Mouse (Mus musculus) MEL (cell line): ENCODE data around the gene Vmn2r81. TPM values are rescaled to one million over a fixed set of nuclear protein-coding genes. Genes with fewer than 3 reads are reported as not detected.
"Not testable (repeated sequence)": the region's sequence is repeated elsewhere in the genome, so short reads cannot be mapped to it uniquely, and the experiment has no call there.

Source experiments
- DNase-seq: peaks from one replicate; pipeline ENCODE4 v3.0.0; 2011; ENCODE audit warnings: low read depth, low spot score
- H3K27ac ChIP-seq: 2 replicates; pipeline ENCODE4 v1.5.1; 2012; ENCODE audit warnings: low read depth, mild to moderate bottlenecking, control low read depth, low read length, moderate library complexity; ENCODE audit not compliant: control insufficient read depth
- H3K27me3 ChIP-seq, 2 experiments: fragments of 150-350 bp in 1 of 2; sonication (generic) in 1 of 2; 2 replicates each; pipeline ENCODE4 v1.6.1; 2012; ENCODE audit warnings: low read length in 2 of 2, mild to moderate bottlenecking in 2 of 2, improper control_type of control experiment in 1 of 2, moderate library complexity in 1 of 2; ENCODE audit not compliant: insufficient read depth in 2 of 2, control insufficient read depth in 1 of 2
- H3K36me3 ChIP-seq, 2 experiments: 2 replicates each; pipeline ENCODE4 v1.6.1; 2012 to 2014; ENCODE audit warnings: low read length in 2 of 2, improper control_type of control experiment in 1 of 2, inconsistent platforms in 1 of 2, mild to moderate bottlenecking in 1 of 2; ENCODE audit not compliant: insufficient read depth in 2 of 2, control insufficient read depth in 1 of 2
- H3K4me1 ChIP-seq, 2 experiments: fragments of 150-350 bp in 1 of 2; sonication (generic) in 1 of 2; 2 replicates each; pipeline ENCODE4 v1.6.1; 2012; ENCODE audit warnings: low read length in 2 of 2, improper control_type of control experiment in 1 of 2, mild to moderate bottlenecking in 1 of 2; ENCODE audit not compliant: insufficient read depth in 2 of 2, control insufficient read depth in 1 of 2
- H3K4me3 ChIP-seq, 2 experiments: fragments of 150-350 bp in 1 of 2; sonication (generic) in 1 of 2; 2 replicates each; pipeline ENCODE4 v1.5.1; 2012; ENCODE audit warnings: low read depth in 2 of 2, low read length in 2 of 2, mild to moderate bottlenecking in 2 of 2, moderate library complexity in 2 of 2, control low read depth in 1 of 2, improper control_type of control experiment in 1 of 2; ENCODE audit not compliant: control insufficient read depth in 1 of 2, insufficient read depth in 1 of 2
- H3K79me2 ChIP-seq: 2 replicates; pipeline ENCODE4 v1.6.1; 2012; ENCODE audit warnings: mild to moderate bottlenecking, low read length, moderate library complexity; ENCODE audit not compliant: control insufficient read depth, poor library complexity, insufficient read depth
- H3K9ac ChIP-seq: 2 replicates; pipeline ENCODE4 v1.6.1; 2012; ENCODE audit warnings: low read depth, mild to moderate bottlenecking, control low read depth, low read length, moderate library complexity; ENCODE audit not compliant: control insufficient read depth, poor library complexity, severe bottlenecking
- H3K9me3 ChIP-seq: fragments of 150-350 bp; sonication (generic); replicated peaks from 2 replicates; pipeline ENCODE4 v1.6.1; 2012; ENCODE audit warnings: mild to moderate bottlenecking, low read length, improper control_type of control experiment, moderate library complexity; ENCODE audit not compliant: insufficient read depth
- BHLHE40 ChIP-seq: IDR thresholded peaks from 2 replicates; pipeline ENCODE4 v1.6.1; 2012; ENCODE audit warnings: low read depth, mild to moderate bottlenecking, inconsistent platforms, low read length, improper control_type of control experiment, borderline replicate concordance
- CHD2 ChIP-seq: IDR thresholded peaks from 2 replicates; pipeline ENCODE4 v1.6.1; 2011; ENCODE audit warnings: low read length, improper control_type of control experiment
- CTCF ChIP-seq, 3 experiments: IDR thresholded peaks in 2 of 3; conservative IDR thresholded peaks in 1 of 3; 2 replicates each; pipeline ENCODE4 v1.5.1; 2011 to 2012; ENCODE audit warnings: low read length in 3 of 3, low read depth in 2 of 3, mild to moderate bottlenecking in 2 of 3, improper control_type of control experiment in 1 of 3, inconsistent platforms in 1 of 3, mixed read lengths in 1 of 3, moderate library complexity in 1 of 3; ENCODE audit not compliant: control insufficient read depth in 1 of 3, insufficient read depth in 1 of 3, poor library complexity in 1 of 3, severe bottlenecking in 1 of 3
- ELF1 ChIP-seq: IDR thresholded peaks from 2 replicates; pipeline ENCODE4 v1.6.1; 2014; ENCODE audit warnings: low read depth, mild to moderate bottlenecking, inconsistent platforms, low read length, improper control_type of control experiment, moderate library complexity
- HCFC1 ChIP-seq: IDR thresholded peaks from 2 replicates; pipeline ENCODE4 v1.6.1; 2012; ENCODE audit warnings: low read depth, mild to moderate bottlenecking, inconsistent platforms, low read length, improper control_type of control experiment, moderate library complexity
- KAT2A ChIP-seq: conservative IDR thresholded peaks from 2 replicates; pipeline ENCODE4 v1.6.1; 2012; ENCODE audit warnings: low read depth, low read length, improper control_type of control experiment, inconsistent platforms
- MAX ChIP-seq: IDR thresholded peaks from 2 replicates; pipeline ENCODE4 v1.6.1; 2011; ENCODE audit warnings: low read length, improper control_type of control experiment
- MAZ ChIP-seq: IDR thresholded peaks from 2 replicates; pipeline ENCODE4 v1.6.1; 2012; ENCODE audit warnings: low read depth, mild to moderate bottlenecking, inconsistent platforms, low read length, improper control_type of control experiment
- MYC ChIP-seq: IDR thresholded peaks from 2 replicates; pipeline ENCODE4 v1.6.1; 2011; ENCODE audit warnings: low read depth, mild to moderate bottlenecking, low read length, improper control_type of control experiment, moderate library complexity
- NRF1 ChIP-seq: IDR thresholded peaks from 2 replicates; pipeline ENCODE4 v1.6.1; 2014; ENCODE audit warnings: low read depth, mild to moderate bottlenecking, inconsistent platforms, low read length, improper control_type of control experiment, moderate library complexity; ENCODE audit not compliant: poor library complexity, insufficient read depth, severe bottlenecking
- POLR2AphosphoS2 ChIP-seq: IDR thresholded peaks from 2 replicates; pipeline ENCODE4 v1.6.1; 2011; ENCODE audit warnings: low read length, improper control_type of control experiment
- POLR2AphosphoS5 ChIP-seq: IDR thresholded peaks from 2 replicates; pipeline ENCODE4 v1.6.1; 2012; ENCODE audit warnings: low read depth, borderline replicate concordance, mild to moderate bottlenecking, inconsistent platforms, low read length, moderate library complexity, mixed read lengths
- RAD21 ChIP-seq: IDR thresholded peaks from 2 replicates; pipeline ENCODE4 v1.6.1; 2011; ENCODE audit warnings: mild to moderate bottlenecking, low read depth, low read length, improper control_type of control experiment
- RCOR1 ChIP-seq: IDR thresholded peaks from 2 replicates; pipeline ENCODE4 v1.6.1; 2012; ENCODE audit warnings: low read depth, mild to moderate bottlenecking, inconsistent platforms, low read length, improper control_type of control experiment
- SIN3A ChIP-seq: IDR thresholded peaks from 2 replicates; pipeline ENCODE4 v1.6.1; 2012; ENCODE audit warnings: low read length, improper control_type of control experiment, inconsistent platforms
- SMC3 ChIP-seq: IDR thresholded peaks from 2 replicates; pipeline ENCODE4 v1.6.1; 2011; ENCODE audit warnings: low read depth, low read length, improper control_type of control experiment
- TAL1 ChIP-seq: IDR thresholded peaks from 2 replicates; pipeline ENCODE4 v1.6.1; 2012; ENCODE audit warnings: mild to moderate bottlenecking, inconsistent platforms, low read length, moderate library complexity, mixed read lengths
- TCF12 ChIP-seq: IDR thresholded peaks from 2 replicates; pipeline ENCODE4 v1.6.1; 2014; ENCODE audit warnings: low read depth, mild to moderate bottlenecking, inconsistent platforms, low read length, improper control_type of control experiment, moderate library complexity
- USF2 ChIP-seq, 2 experiments: IDR thresholded peaks; 2 replicates each; pipeline ENCODE4 v1.6.1; 2011 to 2012; ENCODE audit warnings: improper control_type of control experiment in 2 of 2, low read length in 2 of 2, borderline replicate concordance in 1 of 2, inconsistent platforms in 1 of 2, low read depth in 1 of 2, mild to moderate bottlenecking in 1 of 2; ENCODE audit not compliant: insufficient read depth in 1 of 2
- ZC3H11A ChIP-seq: IDR thresholded peaks from 2 replicates; pipeline ENCODE4 v1.6.1; 2012; ENCODE audit warnings: low read depth, mild to moderate bottlenecking, inconsistent platforms, low read length, improper control_type of control experiment
- ZMIZ1 ChIP-seq: IDR thresholded peaks from 2 replicates; pipeline ENCODE4 v1.6.1; 2012; ENCODE audit warnings: low read depth, mild to moderate bottlenecking, inconsistent platforms, low read length, improper control_type of control experiment, moderate library complexity
- ZNF384 ChIP-seq: IDR thresholded peaks from 2 replicates; pipeline ENCODE4 v1.6.1; 2012; ENCODE audit warnings: low read depth, mild to moderate bottlenecking, inconsistent platforms, low read length, improper control_type of control experiment
- polyA plus RNA-seq, 2 experiments: library from polyadenylated mRNA; stranded (reverse) in 1 of 2; unstranded in 1 of 2; fragments of >175 nt in 1 of 2; fragments of >200 nt in 1 of 2; gene quantifications; 2 replicates each; pipeline versions ENCODE4 v1.2.1 to v1.2.4; 2012; ENCODE audit warnings: low replicate concordance in 2 of 2, low read depth in 1 of 2; ENCODE audit not compliant: insufficient read length in 2 of 2, insufficient read depth in 1 of 2, missing spikeins in 1 of 2
- total RNA-seq: library from RNA; depleted of rRNA; stranded (reverse); fragments of 300-350 nt; gene quantifications from 2 replicates; pipeline ENCODE4 v1.2.3, GENCODE M21; 2012

Gene Vmn2r81
- total and polyA plus RNA-seq, 3 experiments, result not detected

GRCm38 (mm10) chr10:79222214-79222613, 25.3 kb upstream of the Vmn2r81 start:
- no peak overlapping the region for H3K9ac ChIP-seq
- no peaks in the 10 kb centered on the region for H3K79me2 ChIP-seq
- H3K27ac ChIP-seq, result no peak overlapping the region
- no peaks in the 10 kb centered on the region for H3K27me3 ChIP-seq
- no peak overlapping the region for H3K4me3 ChIP-seq
- TF ChIP-seq MAX (no peak), RCOR1 (no peak), MYC (no peak), POLR2AphosphoS5 (no peak), ZMIZ1 (no peak), ZNF384 (no peak), NRF1 (no peak), BHLHE40 (no peak), CHD2 (no peak), POLR2AphosphoS2 (no peak), ZC3H11A (no peak), KAT2A (no peak), SMC3 (no peak), SIN3A (no peak), TAL1 (no peak), USF2 (IDR thresholded peaks at IDR 0.05; ENCODE audit: borderline replicate concordance in 1 of 2, insufficient read depth in 1 of 2, low read depth in 1 of 2, low read length in 2 of 2) (no peak), ELF1 (no peak), TCF12 (no peak), HCFC1 (no peak), MAZ (no peak)
- DNase-seq, result no peak
- H3K9me3 ChIP-seq, result no peaks in the 10 kb centered on the region
- H3K4me1 ChIP-seq, result no peaks in the 10 kb centered on the region
- H3K36me3 ChIP-seq, result no peaks in the 10 kb centered on the region

GRCm38 (mm10) chr10:79322033-79322736, 74.7 kb downstream of the Vmn2r81 start:
- H3K4me1 ChIP-seq, H3K9me3 ChIP-seq, H3K36me3 ChIP-seq, H3K27me3 ChIP-seq, H3K4me3 ChIP-seq, DNase-seq, H3K79me2 ChIP-seq, H3K9ac ChIP-seq, H3K27ac ChIP-seq: not testable (repeated sequence)
- TF ChIP-seq CTCF (IDR thresholded peaks at IDR 0.05 in 2 of 3, conservative IDR thresholded peaks at IDR 0.05 in 1 of 3; ENCODE audit: control insufficient read depth in 1 of 3, insufficient read depth in 1 of 3, low read depth in 2 of 3, low read length in 3 of 3, poor library complexity in 1 of 3, severe bottlenecking in 1 of 3) (peak in 2 of 3 experiments; percentile 4 to 17; a peak in 1 of 6 replicates), RAD21 (peak; percentile 11; the same call in 1 of the 2 replicates)
